Mouse (Mus musculus): ENCODE data around the gene Ccl28. TPM values are rescaled to one million over a fixed set of nuclear protein-coding genes. Genes with fewer than 3 reads are reported as not detected.

Ccl28 gene
- polyA plus RNA-seq (2015; fragmentation: Nextera tagmentation; extraction: Ambion mirVana), result 0.09 and 0.13 TPM in 2 replicates

GRCm38 (mm10) chr13:119623634-119624033 is at the start of gene Ccl28:
TSS of gene Ccl28 (plus strand) at chr13:119623819.

GRCm38 (mm10) chr13:119690039-119690728 is 66.6 kb downstream of the Ccl28 start, which contains the start of gene Hmgcs1:
TSS of gene Hmgcs1 (plus strand) at chr13:119690379.

Other genes with a start within 250 kb of the Ccl28 start
- 26.0 and 31.9 TPM in 2 replicates for gene Paip1, start 195.2 kb upstream of the Ccl28 start, polyA plus RNA-seq (2015; fragmentation: Nextera tagmentation; extraction: Ambion mirVana)
- gene 4833420G17Rik, start 161.1 kb upstream of the Ccl28 start, polyA plus RNA-seq (2015; fragmentation: Nextera tagmentation; extraction: Ambion mirVana), result 28.8 and 32.7 TPM in 2 replicates
- gene Tmem267, start 135.8 kb upstream of the Ccl28 start, polyA plus RNA-seq (2015; fragmentation: Nextera tagmentation; extraction: Ambion mirVana), result 0.85 and 1.5 TPM in 2 replicates
- gene 3110070M22Rik, start 135.4 kb upstream of the Ccl28 start, polyA plus RNA-seq (2015; fragmentation: Nextera tagmentation; extraction: Ambion mirVana), result 0.29 and 0.77 TPM in 2 replicates
- 35.3 and 53.4 TPM in 2 replicates for gene Hmgcs1, start 66.6 kb downstream of the Ccl28 start, polyA plus RNA-seq (2015; fragmentation: Nextera tagmentation; extraction: Ambion mirVana)
- 1.4 TPM in 2 replicates for gene Nim1k, start 132.1 kb downstream of the Ccl28 start, polyA plus RNA-seq (2015; fragmentation: Nextera tagmentation; extraction: Ambion mirVana)
- 16.2 and 16.5 TPM in 2 replicates for gene Zfp131, start 167.1 kb downstream of the Ccl28 start, polyA plus RNA-seq (2015; fragmentation: Nextera tagmentation; extraction: Ambion mirVana)
- not detected in 2 replicates for gene AF067063, start 206.4 kb downstream of the Ccl28 start, polyA plus RNA-seq (2015; fragmentation: Nextera tagmentation; extraction: Ambion mirVana)
- not detected in 2 replicates for gene D13Ertd608e, start 212.2 kb downstream of the Ccl28 start, polyA plus RNA-seq (2015; fragmentation: Nextera tagmentation; extraction: Ambion mirVana)